Mouse (Mus musculus): ENCODE measurements around the gene Tpgs1. TPM values are rescaled to one million over a fixed set of nuclear protein-coding genes. Genes with fewer than 3 reads are reported as not detected.
A peak's percentile ranks its signal among the peaks of the same experiment; 100 is the strongest.
"Not testable (repeated sequence)": the region's sequence is repeated elsewhere in the genome, so short reads cannot be mapped to it uniquely, and the experiment has no call there.

Tpgs1 gene
- polyA plus RNA-seq, 2 experiments from 2014 or later = 22.5 to 32.9 TPM

- ATAC-seq = no peak
Measured at GRCm38 (mm10) chr10:79693580-79694378, 24.6 kb downstream of the Tpgs1 start.

GRCm38 (mm10) chr10:79694379-79694655 is 25.1 kb downstream of the Tpgs1 start:
- no peak for ATAC-seq

DNA sequence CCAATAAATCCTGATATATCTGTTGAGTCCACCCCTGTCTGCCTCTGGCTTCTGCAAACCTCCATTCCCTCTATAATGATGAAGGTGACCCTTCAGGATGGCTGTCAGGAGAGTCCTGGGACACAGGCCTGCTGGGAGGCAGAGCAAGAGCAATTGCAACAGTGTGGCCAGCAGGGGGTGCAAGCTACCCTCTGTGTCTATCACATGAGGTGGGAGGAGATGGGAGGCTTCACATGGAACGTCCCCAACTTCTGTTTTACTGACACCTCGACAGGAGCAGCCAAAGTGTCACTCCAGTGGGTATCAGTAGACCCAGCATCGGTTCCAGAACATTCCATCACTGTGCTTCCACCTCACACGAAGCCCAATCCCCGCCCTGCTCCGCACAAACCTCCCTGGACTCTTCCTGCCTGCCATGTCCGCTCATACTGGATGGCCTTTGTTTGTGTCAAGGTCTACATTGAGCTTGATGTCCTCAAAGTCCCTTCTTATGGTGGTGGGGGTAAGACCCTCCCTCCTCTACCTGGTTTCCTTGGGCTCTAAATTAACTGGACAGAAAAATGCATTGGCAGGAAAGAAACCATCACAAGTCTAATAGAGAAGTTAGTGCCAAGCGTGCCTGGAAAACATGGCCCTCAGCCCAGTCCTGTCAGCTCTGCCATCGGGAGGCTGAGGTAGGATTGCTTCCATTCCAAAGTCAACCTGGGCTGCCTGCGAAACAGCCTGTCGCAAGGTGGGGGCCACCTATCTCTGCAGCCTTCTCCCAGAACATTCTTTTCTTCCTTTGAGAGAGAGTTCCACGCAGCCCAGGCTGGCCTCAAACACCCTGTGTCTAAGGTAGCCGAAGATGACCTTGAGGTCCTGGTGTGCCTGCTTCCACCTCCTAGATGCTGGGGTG is 26.3 kb downstream of the Tpgs1 start:
- ATAC-seq = peak; percentile 40

DNA sequence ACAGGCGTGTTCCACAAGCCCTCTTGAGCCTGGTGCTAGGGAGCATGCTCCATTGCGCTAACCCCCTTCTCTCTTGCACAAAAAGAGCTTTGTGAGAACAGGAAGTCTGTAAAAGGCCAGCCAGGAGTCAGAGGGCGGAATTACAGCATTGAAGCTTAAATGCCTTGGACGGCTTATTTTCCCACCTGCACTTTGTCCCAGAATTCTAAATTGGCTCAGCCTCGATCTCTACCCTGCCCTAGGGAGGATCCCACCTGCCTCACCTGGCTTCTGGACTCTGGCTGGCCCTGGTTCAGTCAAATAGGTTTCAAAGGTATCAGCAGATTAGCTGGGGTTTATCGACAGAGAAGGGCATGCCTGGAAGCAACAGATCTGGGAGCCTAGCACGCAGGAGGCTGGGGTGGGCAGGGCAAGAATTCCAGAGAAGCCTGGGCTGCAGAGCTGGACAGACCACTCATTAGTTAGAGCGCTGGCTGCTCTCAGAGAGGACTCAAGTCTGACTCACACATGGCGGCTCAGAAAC is 27.0 kb downstream of the Tpgs1 start:
- no peak for ATAC-seq

- no peak for ATAC-seq
Measured at GRCm38 (mm10) chr10:79697916-79698315, 28.7 kb downstream of the Tpgs1 start.

GRCm38 (mm10) chr10:79698459-79698858 is 29.3 kb downstream of the Tpgs1 start:
- no peak for ATAC-seq

DNA sequence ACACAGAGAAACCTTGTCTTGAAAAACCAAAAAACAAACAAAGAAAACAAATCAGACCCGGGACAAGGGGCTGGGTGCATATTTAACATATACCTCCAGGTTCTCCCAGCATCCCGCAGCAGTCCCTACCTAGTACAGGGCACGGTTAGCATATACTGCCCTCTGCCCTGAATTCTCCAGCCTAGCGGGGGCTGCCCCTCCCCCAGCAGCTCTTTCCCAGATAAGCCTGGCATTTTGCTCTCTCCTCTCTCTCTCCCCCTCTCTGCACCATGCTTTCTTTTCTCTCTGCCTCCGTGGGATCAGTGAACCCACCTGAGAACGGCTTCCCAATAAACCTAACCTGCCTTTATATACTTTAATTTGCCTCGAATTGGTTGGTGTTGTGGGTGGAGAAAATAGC is 31.5 kb downstream of the Tpgs1 start:
- no peak for ATAC-seq

GRCm38 (mm10) chr10:79701443-79702129 is 32.4 kb downstream of the Tpgs1 start:
- no peak for ATAC-seq

- not testable (repeated sequence) for ATAC-seq
Measured at GRCm38 (mm10) chr10:79702970-79703369, 33.8 kb downstream of the Tpgs1 start.

DNA sequence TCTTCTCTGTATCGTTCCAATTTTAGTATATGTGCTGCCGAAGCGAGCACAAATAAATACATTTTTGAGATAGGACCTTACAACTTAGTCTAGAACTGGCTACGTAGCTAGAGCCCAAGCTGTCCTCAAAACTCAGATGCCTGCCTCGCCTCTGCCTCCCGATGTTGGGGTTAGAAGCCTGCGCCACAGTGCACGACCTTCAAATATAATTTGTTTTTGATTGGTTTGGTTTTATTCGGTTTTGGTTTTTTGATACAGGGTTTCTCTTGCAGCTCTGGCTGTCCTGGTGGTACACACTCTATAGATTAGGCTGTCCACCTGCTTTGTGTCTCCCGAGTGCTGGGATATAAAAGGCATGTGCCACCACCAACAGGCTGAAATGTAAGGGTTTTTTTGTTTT is 34.4 kb downstream of the Tpgs1 start:
- ATAC-seq = no peak

GRCm38 (mm10) chr10:79704065-79704969 is 35.1 kb downstream of the Tpgs1 start, which contains the start of gene Bsg:
Gene Bsg (plus strand): TSS chr10:79704491.
- ATAC-seq = peak; percentile 98

GRCm38 (mm10) chr10:79704970-79705360 is 35.8 kb downstream of the Tpgs1 start:
- no peak for ATAC-seq

DNA sequence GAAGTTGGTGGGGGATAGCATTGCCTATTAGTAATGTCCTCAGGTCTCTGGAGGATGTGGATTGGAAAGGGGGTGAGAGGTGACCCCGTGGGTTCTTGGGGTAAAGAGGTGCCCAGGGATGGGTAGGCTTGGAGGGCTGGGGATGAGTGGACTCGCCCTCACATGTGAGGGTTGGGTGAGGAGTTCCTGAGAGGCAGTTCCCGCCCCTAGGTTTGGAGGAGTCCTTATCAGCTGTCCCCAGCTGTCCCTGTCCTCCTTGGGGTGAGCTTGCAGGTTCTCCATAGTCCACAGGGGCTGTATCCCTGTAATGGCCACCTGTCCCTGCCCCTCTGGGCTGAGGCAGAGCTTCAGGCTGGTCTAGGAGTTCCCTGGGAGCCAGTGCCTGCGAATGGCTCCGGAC is 36.8 kb downstream of the Tpgs1 start:
- ATAC-seq = no peak

DNA sequence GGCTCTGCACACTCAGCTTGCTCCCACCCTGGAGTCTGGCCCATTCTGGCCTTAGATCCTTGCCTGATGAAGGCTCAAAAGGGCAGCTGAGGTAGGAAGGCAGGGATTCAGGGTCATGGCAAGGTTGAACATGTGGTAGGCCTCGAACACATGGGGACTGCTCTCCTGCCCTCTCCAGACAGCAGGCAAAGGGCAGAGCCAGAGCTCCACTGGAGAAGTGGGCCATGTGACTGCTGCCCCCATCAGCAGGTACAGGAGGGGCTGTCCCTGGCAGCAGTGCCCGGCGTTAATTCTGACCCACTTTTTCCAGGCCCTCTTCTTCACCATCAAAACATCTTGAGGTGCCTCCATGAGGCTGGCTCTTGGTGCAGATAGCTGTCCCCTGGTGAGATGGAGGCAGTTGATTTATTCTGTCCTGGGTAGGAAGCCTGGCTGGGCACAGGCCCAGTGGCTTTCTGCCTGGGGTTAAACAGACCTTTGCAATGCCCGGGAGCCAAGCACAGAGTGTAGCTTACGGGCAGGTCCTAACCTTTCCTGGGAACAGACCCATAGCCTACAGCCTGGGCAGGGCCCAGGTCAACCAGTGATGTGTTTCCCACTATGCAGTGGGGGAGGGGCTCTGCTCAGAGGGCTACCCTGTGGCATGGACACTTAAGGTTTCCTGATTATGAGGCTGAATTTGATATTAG is 37.4 kb downstream of the Tpgs1 start:
- no peak for ATAC-seq

DNA sequence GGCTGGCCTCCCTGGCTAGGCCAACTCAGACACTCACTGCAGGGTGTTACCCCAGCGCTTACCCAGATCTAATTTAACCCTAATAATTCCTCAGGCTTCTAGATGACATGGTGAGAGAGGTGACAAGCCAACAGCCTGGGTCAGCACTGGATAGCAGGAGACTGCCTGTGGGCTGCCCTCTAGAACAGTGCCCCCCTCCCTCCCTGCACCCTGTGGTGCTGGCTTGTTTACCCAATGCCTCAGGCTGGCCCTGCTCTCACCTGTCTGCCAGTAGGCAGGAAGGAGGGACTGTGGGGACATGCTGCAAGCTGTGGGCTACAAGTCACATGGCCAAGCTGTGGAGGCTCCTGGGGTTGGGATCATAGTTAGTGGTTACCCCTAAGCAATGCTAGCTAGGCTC is 38.0 kb downstream of the Tpgs1 start:
- no peak for ATAC-seq

DNA sequence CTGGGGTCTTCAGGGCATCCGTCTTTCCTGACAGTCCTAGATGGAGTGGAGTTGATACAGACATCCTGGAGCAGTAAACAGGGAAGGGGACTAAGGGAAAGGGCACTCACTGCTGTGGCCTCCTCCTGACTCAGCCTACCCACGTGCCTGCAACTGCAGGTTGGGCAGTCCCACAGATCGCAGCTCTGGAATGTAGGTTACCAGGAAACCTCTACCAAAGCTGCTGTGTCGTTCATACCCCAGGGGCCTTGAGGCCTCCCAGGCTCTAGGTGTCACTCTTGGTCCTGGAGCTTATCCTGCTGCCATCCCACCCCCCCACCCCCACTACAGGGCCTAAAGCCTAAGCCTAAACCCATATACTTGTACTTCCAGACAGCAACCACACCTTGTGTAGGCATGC is 38.6 kb downstream of the Tpgs1 start:
- no peak for ATAC-seq

DNA sequence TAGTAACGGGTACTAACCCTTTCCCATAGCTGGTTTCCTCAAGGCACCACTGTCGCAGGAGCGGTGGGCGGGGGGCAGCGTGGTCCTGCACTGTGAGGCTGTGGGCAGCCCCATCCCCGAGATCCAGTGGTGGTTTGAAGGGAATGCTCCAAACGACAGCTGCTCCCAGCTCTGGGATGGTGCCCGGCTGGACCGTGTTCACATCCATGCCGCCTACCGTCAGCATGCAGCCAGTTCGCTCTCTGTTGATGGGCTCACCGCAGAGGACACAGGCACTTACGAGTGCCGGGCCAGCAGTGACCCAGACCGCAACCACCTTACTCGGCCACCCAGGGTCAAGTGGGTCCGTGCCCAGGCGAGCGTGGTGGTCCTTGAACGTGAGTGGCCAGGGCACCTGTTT is 39.5 kb downstream of the Tpgs1 start:
- ATAC-seq = no peak

- no peak for ATAC-seq
Measured at GRCm38 (mm10) chr10:79709307-79709706, 40.1 kb downstream of the Tpgs1 start.

GRCm38 (mm10) chr10:79712029-79712428 is 42.9 kb downstream of the Tpgs1 start:
- no peak for ATAC-seq

DNA sequence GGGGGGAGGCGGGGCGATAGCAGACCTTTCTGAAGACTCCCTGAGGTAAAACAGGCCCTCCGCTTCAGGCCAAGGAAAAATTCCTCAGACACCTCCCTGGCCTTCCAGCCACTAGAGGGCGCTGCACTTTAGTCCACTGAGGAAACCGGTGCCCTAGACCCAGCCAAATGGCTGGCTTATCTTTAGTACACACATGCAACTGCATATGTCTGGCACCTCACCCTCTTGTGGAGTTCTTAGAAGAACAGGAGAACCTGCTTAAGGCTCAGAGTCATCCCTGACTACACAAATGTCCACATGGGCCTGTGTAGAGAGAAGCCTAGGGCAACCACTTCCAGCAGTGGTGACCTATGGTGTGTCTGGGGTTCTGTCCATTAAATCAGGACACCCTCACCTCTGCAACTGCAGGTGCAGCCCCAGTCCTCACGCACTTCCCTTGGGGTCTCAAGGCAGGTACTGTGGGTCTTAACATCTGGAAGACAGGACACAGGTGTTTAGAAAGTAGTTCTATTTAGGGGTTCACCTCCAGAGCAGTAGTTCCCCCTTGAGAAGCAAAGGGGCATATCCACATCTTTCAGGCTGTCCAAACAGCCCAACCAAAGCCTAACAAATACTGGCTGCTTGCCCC is 43.4 kb downstream of the Tpgs1 start:
- ATAC-seq = no peak

- no peak for ATAC-seq
Measured at GRCm38 (mm10) chr10:79713163-79713562, 44.0 kb downstream of the Tpgs1 start.

All from activated CD4-positive, CD25-positive, alpha-beta regulatory T cell, adult 4 months (primary cell).